Mouse (Mus musculus): ENCODE results near the gene Olfml2a. TPM values are rescaled to one million over a fixed set of nuclear protein-coding genes. Genes with fewer than 3 reads are reported as not detected.
"Not testable (repeated sequence)": the region's sequence is repeated elsewhere in the genome, so short reads cannot be mapped to it uniquely, and the experiment has no call there.

Gene Olfml2a
- polyA plus RNA-seq, 1 experiment from 2014 or later, result 4.7 TPM

DNA sequence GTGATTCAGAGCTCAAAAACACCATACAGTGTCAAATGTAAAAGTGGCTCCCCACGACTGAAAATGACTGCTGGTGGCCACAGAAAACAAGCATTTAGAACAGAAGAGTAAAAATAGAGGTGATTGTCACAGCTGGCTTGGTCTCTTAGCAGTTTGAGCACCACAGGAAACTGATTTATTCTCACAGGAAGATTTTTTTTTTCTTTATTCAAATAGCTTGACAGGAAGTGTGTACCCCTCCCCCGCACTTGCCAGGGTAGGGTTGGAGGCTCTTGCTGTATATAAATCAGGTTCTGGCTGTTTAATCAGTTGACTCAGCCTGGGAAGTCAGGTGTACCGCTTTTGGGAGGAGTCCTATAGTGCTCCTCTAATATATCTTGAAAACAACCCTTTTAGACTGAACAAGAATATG is 77.2 kb downstream of the Olfml2a start:
- peak; percentile 83 for DNase-seq (ENCODE audit: low spot score)

DNA sequence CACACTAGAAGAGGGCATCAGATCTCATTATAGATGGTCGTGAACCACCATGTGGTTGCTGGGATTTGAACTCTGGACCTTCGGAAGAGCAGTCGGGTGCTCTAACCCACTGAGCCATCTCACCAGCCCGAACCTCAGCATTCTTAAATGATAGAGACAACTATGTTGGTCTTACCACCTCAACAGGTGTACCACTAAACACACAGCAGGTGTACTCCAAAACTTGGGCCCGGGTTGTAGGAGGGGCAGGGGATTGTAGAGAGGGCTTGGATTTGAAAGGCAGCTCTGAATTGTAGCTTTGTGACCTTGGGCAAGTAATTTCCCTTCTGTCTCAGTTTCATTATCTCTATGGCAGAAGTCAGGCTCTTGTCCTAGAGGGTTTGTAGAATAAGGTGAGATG is 78.4 kb downstream of the Olfml2a start:
- not testable (repeated sequence) for DNase-seq (ENCODE audit: low spot score)

- DNase-seq (ENCODE audit: low spot score), result no peak
These were observed 79.5 kb downstream of the Olfml2a start for GRCm38 (mm10) chr2:39011264-39011663.

DNA sequence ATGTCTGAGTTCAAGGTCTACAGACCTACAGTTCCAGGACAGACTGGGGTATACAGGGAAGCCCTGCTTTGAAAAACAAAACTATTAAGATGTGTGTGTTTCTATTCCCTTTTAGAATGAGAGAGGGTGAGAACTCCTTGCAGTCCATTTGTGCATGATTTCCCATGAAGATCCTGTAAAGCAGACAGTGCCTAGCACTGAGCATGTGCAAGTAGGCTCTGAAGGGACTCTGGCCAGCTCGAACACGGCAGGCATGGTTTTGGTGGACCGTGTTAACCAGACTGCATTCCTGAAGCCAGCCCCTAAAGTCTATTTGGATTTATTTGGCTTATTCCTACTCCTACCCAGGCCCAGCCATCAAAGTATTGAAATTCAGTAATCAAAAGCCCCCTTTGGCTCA is 80.2 kb downstream of the Olfml2a start:
- no peak for DNase-seq (ENCODE audit: low spot score)

GRCm38 (mm10) chr2:39012768-39013279 is 81.0 kb downstream of the Olfml2a start:
- DNase-seq (ENCODE audit: low spot score), result no peak

Other genes starting within 250 kb of the Olfml2a start
- 0.04 TPM in 1 of 2 replicates, not detected in the other for gene Nr5a1, start 217.4 kb upstream of the Olfml2a start, polyA plus RNA-seq (2015; fragmentation: Nextera tagmentation; extraction: Ambion mirVana)
- gene Nr6a1, start 4.3 kb upstream of the Olfml2a start, polyA plus RNA-seq (2015; fragmentation: Nextera tagmentation; extraction: Ambion mirVana), result 0.42 and 0.44 TPM in 2 replicates
- gene Wdr38, start 65.5 kb downstream of the Olfml2a start, polyA plus RNA-seq (2015; fragmentation: Nextera tagmentation; extraction: Ambion mirVana), result 2.6 and 3.0 TPM in 2 replicates
- gene Arpc5l, start 73.4 kb downstream of the Olfml2a start, polyA plus RNA-seq (2015; fragmentation: Nextera tagmentation; extraction: Ambion mirVana), result 185 and 199 TPM in 2 replicates
- 1,431 and 1,509 TPM in 2 replicates for gene Rpl35, start 73.6 kb downstream of the Olfml2a start, polyA plus RNA-seq (2015; fragmentation: Nextera tagmentation; extraction: Ambion mirVana)
- gene Golga1, start 133.6 kb downstream of the Olfml2a start, polyA plus RNA-seq (2015; fragmentation: Nextera tagmentation; extraction: Ambion mirVana), result 27.5 and 30.2 TPM in 2 replicates

All from thymus, postnatal 0 days (tissue).